Mouse (Mus musculus) testis, postnatal 10 days (tissue): ENCODE measurements around the gene Col2a1.

Experiments used
- DNase-seq: peaks from one replicate; pipeline ENCODE4 v3.0.0; 2021; ENCODE audit warnings: low spot score

The Col2a1 gene

DNA sequence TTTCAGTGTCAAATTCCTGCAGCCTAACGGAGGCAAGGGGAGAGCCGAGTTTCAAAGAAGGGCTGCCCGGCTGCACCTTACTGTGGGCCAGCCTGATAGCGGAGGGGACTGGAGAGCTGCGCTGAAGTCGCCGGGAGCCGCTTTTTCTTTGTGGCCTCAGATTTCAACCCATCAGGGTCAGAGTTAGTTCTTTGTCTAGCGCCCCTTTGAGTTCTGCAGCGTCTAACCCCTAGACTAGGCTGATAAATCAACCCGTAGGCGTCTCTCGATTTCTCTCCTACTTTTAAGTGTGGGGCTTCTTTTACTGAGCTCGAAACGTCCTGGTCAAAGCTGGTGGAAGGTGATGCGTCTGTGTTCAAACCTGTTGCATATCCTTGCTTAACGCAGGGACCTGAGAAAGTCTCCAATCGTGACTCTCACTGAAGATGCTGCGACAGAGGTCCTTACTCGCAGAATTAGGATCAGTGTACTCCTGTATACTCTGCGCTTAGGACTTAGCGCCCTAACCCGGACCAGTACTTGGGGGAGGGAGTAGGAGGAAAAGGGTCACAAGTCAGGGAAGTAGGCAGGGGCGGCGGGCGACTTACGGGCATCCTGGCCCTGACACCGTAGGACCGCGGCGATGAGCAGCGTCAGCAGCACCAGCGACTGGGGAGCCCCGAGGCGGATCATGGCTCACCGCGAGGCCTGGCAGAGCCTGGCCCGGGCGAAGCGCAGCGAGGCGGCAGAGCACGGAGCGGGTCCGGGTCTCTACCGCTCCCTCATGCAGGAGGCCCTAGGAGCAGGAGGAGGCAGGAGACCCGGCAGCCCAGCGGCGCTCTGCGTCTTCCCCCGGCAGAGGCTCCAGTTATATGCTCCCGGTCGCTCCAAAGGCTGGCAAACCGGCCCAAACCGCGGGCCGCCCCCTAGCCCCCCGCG is at the start of gene Col2a1:
Gene Col2a1, minus strand, starts transcription at position 874 of the 918 bp plus-strand sequence.
- DNase-seq, result no peak

DNA sequence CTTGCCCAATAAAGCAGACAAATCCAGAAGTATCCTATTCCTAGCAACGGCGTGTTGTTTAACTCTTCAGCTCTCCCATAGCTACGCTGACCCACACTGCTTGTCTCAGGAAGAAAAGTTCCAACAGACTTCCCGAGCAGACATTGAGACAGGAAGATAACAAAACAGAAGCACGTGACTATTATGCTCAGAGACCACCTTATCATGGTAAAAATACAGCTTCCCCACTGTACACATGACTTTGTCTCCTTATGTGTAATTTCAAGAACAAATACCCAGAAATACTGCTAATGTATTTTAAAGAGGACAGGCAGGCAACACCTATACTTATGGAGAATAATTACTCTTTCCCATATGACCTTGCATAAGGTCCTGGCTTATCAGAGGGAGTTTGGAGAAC is 47.2 kb upstream of the Col2a1 start:
- no peak for DNase-seq

DNA sequence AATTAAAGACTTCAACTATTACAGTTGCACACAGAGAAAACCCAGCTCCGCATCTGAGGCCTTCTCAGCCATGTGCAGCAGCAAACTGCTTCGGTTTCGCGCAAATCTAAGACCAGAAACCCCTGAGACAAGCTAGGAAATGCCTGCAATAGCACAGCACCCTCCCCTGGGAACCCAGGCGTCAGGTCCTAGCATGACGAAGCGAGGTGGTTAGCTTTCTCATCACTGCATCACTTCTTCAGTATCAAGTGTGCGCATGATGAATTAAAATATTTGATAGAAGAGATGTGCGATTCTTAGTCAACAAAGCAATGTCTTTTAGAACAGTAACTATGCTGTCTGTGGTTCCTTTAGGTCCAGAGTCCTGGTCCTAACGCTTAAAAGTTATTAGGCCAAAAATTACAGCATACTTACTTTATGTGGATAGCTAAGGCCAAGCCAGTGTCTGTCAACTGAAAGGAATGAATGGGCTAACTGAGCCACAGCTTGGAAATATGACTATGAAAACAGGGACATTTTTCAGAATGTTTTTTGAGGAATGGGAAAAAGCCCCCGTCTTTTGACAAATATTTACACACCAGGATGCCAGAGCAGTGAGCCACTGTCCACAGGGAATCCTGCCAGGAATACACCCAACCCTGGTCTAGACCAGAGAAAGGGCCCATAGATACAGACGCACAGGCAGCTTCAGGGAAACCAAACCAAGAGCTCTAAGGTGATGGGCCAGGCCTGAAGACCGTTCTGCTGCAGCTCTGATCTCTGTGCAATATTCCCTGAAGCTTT is 44.6 kb upstream of the Col2a1 start:
- DNase-seq, result no peak

DNA sequence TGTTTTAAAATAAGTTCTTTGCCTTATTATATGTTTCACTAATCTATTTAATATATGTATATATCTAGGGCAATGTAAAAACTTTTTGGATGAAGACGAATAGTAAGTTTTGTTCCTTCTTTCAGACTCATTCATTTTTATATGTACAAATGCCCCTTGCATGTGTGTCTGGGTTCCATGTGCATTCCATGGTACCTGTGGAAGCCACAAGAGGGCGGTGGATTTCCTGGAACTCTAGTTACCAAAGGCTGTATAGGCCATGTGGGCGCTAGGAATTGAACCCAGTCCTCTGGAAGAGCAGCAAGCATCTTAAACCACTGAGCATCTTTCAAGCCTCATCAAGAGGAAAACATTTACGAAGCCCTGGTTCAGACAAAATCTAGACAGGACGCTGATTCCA is 39.9 kb upstream of the Col2a1 start:
- DNase-seq, result no peak

DNA sequence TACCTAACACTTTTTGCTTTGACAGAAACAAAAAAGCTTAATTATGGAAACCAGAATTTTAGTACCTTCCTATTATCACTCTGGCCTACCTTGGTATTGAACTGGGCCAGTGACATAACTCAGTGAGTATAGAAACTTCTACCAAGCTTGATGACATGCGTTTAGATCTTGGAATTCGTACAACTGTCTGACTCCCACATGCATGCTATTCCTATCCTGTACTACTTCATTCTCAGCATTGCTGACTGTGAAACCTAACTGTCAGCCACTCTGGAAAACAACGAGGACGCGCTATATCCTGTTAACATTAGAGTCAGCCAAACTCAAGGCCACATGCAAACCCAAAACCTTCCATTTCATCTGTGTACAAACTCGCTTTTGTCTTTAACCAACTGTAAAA is 39.5 kb upstream of the Col2a1 start:
- no peak for DNase-seq

DNA sequence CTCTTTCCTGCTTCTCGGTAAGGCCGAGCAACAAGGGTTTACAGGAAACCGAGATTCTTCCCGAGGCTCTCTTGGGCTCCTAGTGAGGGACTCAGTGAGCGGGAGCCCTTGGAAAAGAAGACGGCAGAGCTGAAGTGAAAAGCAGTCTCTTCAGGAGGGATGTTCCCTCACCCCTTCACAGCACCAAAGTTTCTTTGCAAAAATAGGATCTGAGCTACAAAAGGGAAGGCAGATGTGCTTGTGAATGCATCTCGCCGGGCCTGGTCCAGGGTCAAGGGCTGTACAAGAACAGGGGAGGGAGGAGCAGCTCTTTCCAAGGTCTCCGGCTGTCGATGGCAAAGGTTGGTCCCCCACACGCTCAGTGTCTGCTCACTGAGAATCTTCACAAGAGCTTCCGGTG is 38.0 kb upstream of the Col2a1 start:
- peak; percentile 44 for DNase-seq

DNA sequence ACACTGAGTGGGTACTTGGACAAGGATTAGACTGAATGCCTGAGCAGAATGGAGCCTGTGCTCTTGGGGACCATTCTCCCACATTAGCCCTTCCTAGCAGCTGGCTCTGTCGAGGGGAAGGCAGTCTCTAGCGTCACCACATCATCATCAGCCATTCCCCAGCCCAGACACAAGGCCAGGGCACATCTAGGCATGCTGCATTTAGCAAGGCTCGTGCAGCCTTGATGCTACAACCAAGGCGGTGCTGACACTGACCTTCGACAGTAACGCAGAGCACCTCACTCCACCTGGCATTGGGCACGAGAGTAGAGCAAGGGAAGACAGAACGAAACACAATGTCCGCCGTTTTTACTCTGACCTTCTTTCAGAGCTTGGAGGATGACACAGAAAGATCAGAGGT is 35.2 kb upstream of the Col2a1 start:
- DNase-seq, result no peak

DNA sequence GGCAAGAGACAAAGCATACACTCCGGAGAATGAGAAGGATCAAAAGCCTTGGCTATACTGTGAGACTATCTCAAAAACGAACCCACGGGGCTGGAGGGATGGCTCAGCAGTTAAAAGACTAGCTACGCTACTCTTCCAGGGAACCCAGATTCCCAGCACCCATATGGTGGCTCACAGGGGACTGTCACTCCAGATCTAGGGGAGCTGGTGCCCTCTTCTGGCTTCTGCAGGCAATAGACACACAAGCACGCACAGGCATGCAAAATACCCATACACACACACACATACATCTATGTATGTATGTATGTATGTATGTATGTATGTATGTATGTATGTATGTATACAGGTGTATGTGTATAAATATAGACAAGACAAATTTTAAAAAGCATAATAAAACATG is 32.1 kb upstream of the Col2a1 start:
- no peak for DNase-seq

DNA sequence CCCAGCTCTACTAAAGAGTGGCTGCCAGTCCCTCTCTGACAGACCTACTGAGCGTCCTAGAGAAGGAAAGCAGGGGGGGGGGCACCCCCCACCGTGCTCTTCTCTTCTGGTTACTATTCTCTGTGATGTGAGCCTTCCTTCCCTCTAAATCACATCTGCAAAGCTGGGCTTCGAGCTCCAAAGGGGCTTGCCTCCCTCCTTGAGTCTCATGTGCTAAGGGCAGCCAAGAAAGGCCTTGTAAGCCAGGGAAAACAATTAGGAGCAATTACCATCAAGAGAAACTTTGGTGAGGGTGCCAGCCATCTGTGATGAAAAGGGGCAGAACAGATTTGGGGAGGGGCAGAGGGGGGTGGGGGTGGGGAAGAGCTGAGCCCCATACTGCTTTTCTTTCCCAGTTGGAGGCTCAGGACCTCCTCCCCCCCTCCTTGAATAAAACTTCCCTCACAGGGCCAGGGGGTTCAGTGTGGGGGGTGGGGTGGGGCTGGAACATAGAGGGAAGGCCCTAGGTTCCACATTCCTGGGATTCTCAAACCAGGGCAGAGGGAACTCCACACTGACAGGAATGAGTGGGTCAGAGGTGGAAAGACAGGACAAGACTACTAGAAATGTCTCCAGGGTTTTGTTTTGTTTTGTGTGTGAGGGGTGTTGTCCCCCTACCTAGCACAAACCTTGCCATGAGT is 30.7 kb upstream of the Col2a1 start:
- DNase-seq, result no peak

DNA sequence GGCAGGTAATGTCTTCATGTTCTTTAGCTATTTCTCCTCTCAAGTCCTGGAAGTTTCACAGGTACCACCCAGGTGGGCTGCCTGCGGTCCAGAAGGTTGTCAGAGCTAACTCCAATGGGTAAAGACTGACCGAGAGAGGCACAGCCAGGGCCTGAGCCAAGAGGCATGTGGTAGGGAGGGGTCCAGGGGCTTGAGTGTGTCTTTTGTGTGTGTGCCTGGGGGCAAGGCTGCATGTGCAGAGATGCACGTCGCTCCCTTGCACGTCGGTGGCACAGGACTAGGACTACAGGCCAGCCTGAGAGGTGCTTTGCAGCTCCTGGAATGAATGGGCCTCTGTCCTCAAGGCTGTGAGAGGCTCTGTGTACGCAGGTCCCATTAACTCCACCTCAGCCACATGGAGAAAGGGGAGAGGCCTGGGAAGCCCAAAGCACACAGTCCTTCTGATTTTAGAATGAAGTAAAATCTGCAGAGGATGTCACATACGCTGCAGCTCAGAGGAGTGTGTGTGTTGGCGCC is 28.8 kb upstream of the Col2a1 start:
- no peak for DNase-seq

DNA sequence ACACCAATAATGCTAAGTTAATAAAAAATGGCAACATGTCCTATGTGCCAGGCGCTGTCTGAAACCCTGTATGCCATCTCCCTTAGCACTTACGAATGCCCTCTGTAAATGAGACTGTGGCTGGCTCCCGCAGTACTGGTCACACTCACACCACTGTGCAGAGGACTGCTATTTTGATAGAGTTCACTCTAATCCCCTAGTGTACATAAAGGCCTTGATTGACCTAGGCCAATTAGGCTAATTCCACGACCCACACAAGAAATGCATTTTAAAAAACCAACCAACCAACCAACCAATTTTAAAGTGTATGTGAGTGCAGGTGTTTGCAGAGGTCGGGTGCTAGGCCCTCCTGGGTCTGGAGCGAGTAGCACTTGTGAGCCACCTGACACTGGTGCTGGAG is 25.3 kb upstream of the Col2a1 start:
- no peak for DNase-seq

DNA sequence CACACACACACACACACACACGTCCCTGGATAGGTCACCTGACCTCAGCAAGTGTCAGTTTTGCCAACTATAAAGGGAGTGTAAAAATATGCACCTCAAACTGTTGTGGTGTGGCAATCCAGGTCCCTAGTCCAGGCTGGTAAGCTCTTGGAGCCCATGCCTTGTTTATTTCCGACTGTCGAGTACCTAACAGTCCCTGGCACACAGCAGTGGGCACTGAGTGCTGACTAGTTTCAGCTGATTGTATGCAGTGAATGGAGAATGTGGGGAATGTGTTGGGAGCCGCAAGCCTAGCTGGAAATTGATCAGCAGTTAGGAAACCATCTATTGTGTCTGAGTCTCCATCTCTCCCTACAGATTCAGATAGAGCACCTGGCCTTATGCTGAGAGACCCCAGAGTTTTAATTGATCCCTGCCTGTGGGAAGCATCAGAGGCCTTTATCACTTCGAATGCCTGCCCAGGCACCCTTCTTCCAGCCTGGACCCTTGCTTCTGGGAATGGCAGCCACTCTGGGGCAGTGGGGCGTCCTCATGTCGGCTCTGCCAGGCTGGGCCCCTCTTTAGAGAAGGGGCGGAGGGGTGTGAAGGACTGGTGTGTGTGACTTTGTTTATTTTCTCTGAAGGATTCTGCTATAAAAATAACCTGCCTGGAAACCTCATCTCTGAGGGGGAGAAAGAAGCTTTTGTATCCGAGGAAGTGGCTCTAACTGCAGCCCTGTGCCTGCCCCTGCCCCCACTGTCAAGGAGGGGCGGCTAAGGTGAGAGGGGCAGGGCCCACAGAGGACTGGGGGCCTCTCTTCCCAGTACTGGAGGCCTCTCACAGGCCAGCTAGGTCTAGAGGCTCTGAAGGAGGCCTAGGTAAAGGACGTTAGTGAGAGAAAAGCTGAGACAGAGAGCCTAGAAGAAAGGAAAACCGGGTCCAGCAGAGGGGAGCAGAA is 22.7 kb upstream of the Col2a1 start:
- no peak for DNase-seq

DNA sequence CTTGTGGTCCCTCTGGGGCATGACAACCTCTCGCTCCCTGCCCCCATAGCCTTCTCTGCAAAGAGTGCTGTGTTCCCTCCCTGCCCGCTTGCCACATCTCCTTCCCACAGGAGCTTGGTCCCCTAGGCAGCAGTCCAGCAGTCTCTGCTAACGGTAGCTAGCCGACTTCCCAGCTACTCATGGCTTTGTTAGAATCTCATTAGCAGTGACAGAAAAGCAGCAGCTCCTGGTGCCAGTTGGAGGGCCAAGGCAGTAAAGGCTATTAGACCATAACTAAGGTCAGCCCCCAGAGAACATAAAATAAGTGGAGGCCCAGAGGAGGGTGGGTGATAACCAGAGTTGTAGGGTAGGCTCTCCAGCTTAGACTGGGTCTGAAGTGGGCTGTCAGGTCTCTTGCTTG is 21.1 kb upstream of the Col2a1 start:
- no peak for DNase-seq

DNA sequence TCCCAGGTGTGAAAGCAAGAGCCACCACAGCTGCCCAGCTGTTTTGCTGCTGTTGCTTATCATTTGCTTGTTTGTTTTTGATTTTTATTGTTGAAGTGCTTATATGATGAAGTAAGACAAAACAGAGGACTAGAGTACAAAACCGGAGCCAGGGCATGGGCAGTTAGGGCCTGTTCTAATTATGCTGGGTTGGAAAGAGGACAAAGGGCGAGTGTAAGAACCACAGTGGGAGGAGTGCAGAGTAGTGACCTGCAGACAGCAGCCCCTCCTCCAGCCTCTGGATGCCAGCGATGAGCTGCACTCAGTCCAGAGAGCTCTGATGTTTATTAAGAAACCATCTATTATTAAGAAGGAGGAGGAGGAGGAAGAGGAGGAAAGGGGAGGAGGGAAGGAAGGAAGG is 18.6 kb upstream of the Col2a1 start:
- DNase-seq, result no peak

DNA sequence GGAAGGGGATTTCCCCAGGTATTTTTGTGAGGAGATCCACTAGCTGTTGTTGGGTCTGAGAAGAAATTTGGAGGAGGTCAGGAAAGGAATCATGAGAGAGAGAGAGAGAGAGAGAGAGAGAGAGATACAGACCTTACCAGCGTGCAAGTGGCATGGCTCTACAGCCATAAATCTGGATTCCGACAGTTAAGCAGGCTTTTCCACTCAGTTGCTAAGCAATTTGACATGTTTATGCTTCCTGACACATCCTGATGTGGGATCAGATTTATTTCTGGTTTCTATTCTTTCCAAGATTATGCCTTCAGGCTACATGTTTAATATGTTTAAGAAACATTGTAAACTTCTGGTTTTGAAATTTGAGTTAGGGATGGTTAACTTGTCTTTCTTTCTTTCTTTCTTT is 17.4 kb upstream of the Col2a1 start:
- DNase-seq, result no peak

DNA sequence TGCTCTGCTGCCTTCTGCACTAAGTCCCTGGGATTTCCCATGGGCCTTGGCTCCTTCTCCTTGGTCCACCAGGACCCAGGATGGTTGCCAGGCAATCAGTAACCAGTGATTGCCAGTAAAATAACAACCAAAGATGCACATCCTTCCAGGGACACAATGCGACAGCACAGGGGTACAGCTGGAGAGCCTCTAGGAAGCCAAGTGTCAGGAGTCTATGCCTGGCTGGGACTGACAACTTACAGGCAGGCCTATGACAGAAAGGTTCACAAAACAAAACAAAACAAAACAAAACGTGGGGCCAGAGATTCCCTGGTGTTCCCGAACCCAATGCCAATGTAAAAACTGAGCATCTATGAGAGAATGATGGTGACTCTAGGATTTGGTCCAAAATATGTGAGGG is 14.6 kb upstream of the Col2a1 start:
- DNase-seq, result no peak

DNA sequence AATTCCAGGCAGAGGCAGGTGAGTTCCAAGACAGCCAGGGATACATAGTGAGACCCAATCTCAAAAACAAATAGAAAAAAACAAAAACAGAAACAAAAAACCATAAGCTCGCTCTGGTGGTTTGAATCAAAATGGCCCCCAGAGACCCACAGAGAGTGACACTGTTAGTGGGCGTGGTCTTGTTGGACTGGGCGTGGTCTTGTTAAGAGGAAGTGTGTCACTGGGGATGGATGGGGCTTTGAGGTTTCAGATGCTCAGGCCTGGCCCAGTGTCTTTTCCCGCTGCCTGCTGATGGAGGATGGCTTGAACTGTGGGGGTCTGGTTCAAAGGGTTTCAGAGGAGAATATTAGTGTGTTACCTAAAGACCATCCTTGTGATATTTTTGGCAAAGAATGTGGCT is 13.4 kb upstream of the Col2a1 start:
- DNase-seq, result no peak

DNA sequence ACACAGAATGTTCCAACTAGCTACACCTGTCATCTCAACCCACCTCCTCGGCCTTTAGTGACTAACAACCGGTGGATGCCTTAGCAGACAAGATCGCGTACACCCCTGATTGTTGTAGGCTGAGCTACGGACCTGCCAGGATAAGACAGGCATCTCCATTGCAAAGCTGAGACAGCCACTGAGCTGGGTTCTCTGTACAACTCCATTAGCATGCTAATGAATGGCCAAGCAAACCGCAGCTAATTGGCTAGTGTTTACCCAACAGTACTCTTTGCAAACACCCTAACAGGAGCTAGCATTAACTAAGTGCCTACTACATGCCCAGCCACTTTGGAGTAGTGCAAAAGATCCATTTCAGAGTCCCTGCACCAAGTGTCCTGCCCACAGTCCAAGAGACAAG is 8.3 kb upstream of the Col2a1 start:
- DNase-seq, result no peak

DNA sequence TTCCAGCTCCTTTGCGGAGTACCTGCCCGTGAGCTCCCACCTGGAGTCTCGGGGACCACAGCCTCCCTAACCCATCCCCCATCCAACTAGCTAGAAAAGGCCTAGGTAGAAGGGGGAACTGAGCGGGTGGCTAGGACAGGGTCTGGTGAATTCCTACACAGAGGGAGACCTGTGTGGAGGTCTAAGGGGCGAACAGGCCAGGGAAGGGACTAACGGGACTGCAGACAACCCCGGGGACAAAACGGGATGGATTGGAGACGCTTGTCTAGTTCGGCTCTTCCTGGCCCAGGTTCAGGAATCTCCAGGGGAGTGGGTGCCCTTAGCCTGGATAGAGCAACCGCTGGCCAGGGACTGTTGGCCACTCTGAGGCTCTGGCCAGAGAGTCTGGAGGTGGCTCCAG is 686 bp upstream of the Col2a1 start:
- no peak for DNase-seq

DNA sequence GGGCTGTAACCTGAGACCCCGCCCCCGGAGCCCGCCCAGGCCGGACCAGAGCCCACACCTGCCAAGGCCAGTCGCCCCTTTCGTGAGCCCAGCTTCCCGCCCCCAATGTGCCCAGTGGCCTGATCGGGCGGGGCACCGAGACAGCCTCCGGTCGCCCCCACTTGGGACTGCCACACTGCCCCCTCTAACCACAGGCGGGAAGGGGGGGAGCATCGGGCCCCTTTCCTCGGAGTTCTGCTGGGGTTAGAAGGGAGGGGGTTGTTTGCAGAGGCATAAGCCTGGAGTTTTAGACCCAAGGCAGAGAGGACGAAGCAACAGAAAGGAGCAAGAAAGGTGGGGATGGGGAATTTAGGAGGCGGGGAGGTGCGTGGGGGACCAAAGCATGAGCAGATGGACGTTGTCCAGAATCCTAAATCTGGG is 255 bp upstream of the Col2a1 start:
- no peak for DNase-seq
